Mouse (Mus musculus) heart, postnatal 25 days (tissue): ENCODE data around the gene Ppm1h. TPM values are rescaled to one million over a fixed set of nuclear protein-coding genes. Genes with fewer than 3 reads are reported as not detected.

Experiments used
- DNase-seq: peaks from one replicate; pipeline ENCODE4 v3.0.0; 2022; ENCODE audit warnings: low spot score
- intact Hi-C: fragments of 180-260 bp; cut with DNase I; formaldehyde crosslinking; loops from one replicate; pipeline ENCODE4 v1.15.1; 2025
- microRNA-seq: library from miRNA; unstranded; fragments of <30 nt; microRNA quantifications from one replicate; pipeline ENCODE4 v1.2.0, GENCODE M21; 2022
- total RNA-seq, 2 experiments: library from RNA; stranded (reverse); gene quantifications; 2 replicates each; pipeline ENCODE4 v1.2.3; 2021

Gene Ppm1h
- total RNA-seq, 2 experiments from 2014 or later = 6.8 to 7.3 TPM

DNA sequence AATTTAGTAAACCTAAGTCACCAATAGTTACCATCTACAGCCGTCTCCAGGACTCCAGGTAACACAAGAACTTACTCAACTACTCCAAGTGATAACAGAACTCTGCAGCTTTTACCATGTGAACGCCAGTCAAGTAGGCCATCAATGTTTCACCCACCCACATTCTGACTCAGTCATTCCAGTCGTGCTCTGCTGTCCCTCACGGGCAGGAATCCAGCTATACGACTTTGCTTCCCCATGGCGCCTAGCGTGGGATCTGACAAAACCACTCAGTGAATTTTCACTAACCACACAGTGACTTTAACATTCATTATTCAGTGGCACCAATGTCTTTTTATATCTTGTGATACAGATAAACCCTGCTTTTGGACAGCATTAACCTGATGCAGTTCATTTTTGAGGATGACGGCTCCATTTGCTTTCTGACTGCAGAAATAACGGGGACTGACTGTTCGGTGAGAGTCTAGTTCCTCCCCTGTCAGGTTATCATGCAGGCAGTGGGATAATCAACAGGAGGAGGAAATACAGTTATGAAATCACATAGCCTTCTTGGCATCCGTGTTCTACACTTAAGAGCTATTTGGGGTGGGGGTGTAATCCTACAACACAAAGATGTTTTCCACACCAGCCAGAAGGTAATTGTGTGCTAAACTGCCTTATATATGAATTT, 304.5 kb downstream of the Ppm1h start:
- intact Hi-C loops = no loop called here
- no peak for DNase-seq

DNA sequence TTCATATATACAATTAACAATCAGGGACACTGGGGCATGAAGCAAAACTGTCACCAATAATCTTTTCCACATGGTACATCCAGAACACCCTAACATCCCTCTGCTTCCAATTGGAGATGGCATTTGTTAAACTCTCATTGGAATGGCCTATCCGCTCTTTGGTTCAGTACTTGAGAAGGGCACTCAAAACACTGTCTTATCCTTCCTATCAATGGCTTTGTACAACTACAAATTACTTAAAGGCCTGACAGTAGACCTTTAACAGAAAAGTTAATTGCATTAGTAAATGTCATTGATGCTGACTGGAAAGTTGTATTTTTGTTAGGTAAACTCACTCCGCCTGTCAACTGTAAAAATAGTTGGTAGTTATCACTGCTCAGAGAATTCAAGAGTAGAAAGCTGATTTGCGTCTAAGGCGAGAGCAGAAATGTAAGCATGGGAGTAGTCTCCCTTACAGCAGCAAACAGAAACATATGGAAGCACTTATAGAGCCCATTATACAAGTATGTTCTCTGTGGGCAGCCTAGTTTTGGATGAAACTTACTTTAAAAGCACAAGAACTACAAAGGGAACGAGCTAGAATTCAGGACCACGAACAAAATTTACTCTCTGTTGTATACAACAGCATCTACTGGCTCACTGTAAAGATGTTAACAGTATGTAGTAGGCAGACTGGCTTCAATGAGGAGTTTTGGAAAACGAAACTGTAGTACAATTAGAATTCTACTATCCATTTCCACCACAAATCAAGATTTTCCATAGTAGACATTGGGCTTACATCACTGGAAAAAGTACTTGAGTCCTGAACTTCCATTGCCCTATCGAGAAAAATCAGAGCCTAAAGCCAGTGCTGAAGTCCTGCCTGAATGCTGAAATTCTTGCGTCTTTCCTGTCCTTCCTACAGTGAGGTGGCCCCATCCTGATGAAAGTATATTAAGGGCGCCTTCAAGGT, 305.3 kb downstream of the Ppm1h start:
- intact Hi-C loops = loop anchor here (2.0 kb wide), 1 partner anchor 23 kb away; no protein-coding TSS in a partner anchor
- no peak for DNase-seq

- intact Hi-C loops = loop anchor here (2.0 to 5.0 kb wide), 3 partner anchors 24 to 97 kb away; no protein-coding TSS in a partner anchor
- no peak for DNase-seq
These were observed 306.1 kb downstream of the Ppm1h start for GRCm38 (mm10) chr10:122984531-122985251.

DNA sequence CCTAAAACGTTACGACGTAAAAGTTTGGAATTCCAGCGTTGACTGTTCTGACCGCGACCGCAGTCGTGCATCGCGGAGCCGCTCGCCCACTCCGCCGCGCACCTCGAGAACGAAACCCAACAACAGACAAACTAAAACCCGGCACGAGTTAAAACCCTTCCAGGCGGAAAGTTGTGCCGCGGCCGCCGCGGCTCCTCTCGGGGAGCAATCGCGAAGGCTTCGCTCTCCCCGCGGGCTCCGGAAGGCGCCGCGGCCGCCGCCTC, 306.6 kb downstream of the Ppm1h start:
- DNase-seq = no peak
- intact Hi-C loops = loop anchor here (2.0 to 5.0 kb wide), 3 partner anchors 24 to 98 kb away; no protein-coding TSS in a partner anchor

DNA sequence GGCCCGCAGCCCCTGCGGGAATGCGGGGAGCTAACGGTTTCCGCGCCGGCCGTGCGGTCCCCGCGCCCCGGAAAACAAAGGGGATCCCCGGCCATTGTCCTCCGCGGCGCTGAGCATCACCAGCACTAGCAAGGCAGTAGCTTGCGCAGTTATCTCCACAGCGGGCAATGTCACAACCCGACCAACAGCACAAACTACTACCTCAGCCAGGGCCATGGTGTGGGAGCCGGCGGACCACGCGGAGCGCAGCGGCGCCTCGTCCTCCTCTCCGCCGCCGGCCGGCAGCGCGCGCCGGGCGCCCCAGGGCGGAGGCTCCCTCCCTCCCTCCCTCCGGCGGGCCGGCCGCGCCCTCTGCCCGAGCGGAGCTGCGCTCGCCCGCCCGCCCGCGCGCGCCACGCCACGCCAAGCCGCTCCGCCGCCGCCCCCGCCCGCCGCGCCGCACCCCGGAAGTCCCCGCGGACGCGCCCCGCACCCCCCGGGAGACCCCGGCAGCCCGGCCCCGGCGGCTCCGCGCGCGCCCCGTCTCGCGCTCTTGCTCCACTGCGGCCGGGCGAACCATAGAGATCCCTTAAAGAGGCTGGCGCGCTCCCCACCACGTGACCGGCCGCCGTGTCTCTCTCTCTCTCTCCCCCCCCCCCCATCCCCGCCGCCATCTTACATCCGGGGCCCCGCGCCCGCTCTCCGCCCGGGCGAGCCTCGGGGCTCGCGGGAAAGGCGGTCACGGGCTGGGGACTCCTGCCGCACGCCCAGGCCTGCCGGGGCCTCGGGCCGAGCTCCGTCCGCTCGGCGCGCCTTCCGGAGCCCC, 307.2 kb downstream of the Ppm1h start:
- peak; percentile 74 for DNase-seq
- intact Hi-C loops = loop anchor here (1.0 to 5.0 kb wide), 4 partner anchors 25 to 178 kb away; no protein-coding TSS in a partner anchor

DNA sequence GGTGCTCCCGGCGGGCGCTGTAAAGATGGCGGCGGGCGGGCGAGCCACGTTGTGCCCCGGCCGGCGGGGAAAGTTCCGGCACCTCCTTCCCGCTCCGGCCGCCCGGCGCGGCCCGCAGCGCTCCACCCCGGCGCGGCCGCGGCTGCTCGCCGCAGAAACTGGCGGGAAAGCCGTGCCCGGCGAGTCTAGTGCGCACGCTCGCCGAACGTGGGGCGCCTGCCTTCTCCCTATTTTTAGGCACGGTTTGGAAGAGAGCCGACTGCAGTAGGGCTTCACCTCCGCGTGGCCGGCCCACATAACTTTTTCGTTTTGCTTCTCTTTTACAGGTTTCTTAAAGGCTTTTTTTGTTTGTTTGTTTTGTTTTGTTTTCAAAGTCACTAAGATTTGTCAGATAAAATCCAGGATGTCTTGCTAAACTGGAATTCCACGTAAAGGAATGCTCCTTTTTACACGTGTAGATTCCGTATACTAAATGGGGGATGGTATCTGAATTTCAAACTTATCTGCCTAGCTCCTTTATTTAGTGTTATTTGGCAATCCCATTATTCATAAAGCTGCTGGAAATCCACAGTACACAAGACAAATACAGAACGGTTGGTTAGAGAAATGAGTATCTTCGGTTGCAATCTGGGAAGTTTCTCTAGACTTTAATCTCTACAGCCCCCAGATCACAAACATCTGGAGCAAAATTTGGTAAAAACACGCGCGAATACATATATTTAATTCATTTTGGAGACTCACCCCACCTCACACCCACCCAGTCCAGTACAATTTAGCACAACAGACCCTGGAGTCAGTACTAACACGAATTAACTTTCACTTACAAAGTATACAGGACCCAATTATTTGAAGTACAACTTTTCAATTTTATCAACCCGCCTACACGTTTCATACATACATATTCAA, 308.0 kb downstream of the Ppm1h start:
- DNase-seq = peak; percentile 71
- intact Hi-C loops = loop anchor here (1.0 to 5.0 kb wide), 3 partner anchors 74 to 179 kb away; no protein-coding TSS in a partner anchor

DNA sequence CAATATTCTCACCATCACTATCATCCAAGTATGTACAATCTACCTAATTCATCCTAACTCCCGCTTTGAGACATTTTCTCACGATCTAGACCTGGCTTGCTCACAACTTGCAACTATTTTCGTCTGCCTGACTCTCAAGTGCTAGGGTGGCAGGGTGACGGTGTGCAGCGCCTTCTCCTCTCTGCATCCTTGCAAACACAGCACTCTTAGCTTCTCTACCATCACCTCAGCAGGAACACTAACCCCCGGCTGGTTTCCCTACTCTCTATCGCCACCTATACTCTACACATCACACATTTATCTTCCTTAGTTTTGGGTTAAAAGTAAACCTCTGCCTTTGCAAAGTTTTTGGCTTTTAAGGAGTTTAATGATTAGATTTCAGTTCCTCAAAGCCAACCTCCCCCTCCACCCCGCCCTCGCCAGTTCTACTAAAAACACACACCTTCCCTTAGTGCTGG, 309.1 kb downstream of the Ppm1h start:
- intact Hi-C loops = loop anchor here (5.0 kb wide), 2 partner anchors 75 to 100 kb away; no protein-coding TSS in a partner anchor
- no peak for DNase-seq

DNA sequence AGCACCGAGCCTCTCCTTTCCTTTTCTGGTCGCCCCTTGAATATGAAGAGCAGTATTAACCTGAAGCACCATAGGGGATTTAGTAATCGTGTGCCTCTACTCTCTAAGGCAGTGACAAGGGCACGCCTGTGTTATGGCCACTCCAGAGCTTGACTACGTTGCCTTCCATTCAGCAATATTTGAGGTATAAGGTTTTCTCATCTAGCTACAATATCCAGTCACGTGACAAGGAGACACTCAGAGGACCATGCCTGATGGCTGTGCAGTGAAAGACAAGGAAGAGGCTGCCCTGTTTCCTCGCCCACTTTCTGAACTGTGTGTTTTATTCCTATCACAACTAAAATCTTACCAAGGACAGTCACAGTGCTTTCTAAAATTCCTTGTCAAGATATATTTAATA, 309.8 kb downstream of the Ppm1h start:
- intact Hi-C loops = loop anchor here (5.0 kb wide), 2 partner anchors 76 to 101 kb away; no protein-coding TSS in a partner anchor

GRCm38 (mm10) chr10:122989916-122990315, 311.4 kb downstream of the Ppm1h start:
- intact Hi-C loops = loop anchor here (5.0 kb wide), 2 partner anchors 78 to 103 kb away; no protein-coding TSS in a partner anchor
- no peak for DNase-seq

More for the DNA sequence above, 309.8 kb downstream of the Ppm1h start:
- DNase-seq = no peak

DNA sequence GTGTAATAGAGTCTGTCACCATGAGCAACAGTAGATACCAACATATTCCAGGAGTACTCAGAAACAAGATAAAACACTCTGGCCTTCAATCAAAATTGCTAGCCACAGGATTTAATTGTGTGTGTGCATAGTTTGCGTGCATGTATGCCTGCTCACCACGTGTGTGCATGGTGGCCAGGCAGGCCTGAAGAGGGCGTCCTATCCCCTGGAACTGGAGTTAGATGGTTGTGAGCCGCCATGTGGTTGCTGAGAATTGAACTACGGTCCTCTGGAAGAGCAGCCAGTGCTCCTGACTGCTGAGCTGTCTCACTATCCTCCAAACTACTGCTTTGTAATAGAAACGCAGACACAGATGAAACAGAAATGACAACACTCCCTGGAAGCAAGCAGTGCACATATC, 312.0 kb downstream of the Ppm1h start:
- DNase-seq = no peak
- intact Hi-C loops = no loop called here

DNA sequence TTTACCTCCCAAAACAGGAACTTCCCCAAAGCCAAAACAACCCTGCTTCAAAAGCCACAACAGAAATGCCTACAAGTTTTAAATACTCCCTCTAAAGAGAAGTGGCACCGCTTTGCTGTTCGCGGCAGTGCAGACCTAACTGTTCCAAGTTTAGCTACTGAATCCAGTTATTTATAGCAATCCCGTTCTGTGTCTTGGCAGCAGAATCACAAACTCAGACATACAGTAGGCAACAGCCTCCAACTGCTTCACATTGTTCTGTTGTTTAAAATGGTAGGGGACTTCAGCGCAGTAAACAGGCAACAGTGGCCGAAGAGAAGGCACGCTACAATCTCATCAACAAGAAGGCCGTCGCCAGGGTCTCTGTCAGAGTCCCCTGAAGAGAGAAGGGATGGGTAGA, 312.5 kb downstream of the Ppm1h start:
- intact Hi-C loops = no loop called here
- DNase-seq = no peak

DNA sequence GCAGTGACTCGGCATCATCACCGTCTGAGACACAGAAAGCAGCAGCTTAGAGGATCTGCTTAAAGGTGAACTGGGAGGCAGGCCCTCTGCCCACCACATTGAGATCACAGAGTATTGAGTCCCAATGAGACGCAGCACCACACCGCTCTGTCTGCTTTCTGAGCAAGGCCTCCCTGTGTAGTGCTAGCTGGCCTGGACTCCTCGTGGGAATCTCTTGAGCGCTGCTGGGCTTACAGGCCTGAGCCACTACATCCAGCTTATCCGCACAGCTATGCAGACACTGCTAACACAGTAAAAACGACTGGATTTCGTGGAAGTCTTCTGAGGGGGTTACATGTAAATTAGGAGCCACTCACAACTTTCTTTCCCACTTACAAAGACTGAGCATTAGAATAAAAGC, 313.1 kb downstream of the Ppm1h start:
- DNase-seq = no peak
- intact Hi-C loops = no loop called here

- intact Hi-C loops = no loop called here
- no peak for DNase-seq
These were observed 316.0 kb downstream of the Ppm1h start for GRCm38 (mm10) chr10:122994402-122995107.

Small RNA genes lying within 50 kb of the gene (microRNA-seq; reads per million reads assigned to microRNA genes)
- not detected for gene Mir6412
- gene Mir8104 = not detected
- 128,092 reads per million, percentile 100 among the genes with 10 or more reads in this experiment for gene Mirlet7i

Other genes with a start within 250 kb of the Ppm1h start
- gene Avpr1a, start 230.3 kb upstream of the Ppm1h start, total RNA-seq = 1 to 10 TPM; 1.4 to 1.6 TPM